Mouse (Mus musculus): ENCODE measurements around the gene Hoxd10. TPM values are rescaled to one million over a fixed set of nuclear protein-coding genes. Genes with fewer than 3 reads are reported as not detected.

The Hoxd10 gene
- polyA plus RNA-seq, 1 experiment from 2014 or later: not detected

DNA sequence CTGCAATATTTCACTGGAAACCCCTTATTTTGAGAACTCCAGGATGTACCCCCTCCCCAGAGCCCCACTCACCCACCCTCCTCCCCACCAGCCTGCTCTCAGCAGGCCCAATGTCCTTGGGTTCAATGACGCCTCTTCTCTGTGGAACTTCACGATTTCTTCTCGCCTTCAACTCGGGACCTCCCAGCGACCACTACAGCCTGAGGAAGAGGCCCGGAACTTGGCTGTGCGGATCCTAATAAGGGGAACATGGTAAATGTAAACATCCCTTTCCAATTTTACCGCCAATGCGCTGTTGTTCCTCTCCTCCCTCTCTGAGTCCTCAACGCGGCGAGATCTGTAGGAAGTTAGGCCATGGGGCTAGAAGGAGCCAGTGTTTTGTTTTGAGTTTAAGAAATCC lies 7.6 kb upstream of the Hoxd10 start:
- ATAC-seq (replicated peaks; ENCODE audit: low FRiP score) (no peak), DNase-seq (ENCODE audit: low spot score) (peak; percentile 51)
- Histone ChIP-seq H3K4me1 (replicated peaks; ENCODE audit: control insufficient read depth, insufficient read depth, low read length) (peaks cover 5% of the 10 kb centered on the region; the same call in 1 of the 2 replicates), H3K4me2 (ENCODE audit: low read depth, low read length, severe bottlenecking) (no peak overlapping the region), H3K36me3 (ENCODE audit: control insufficient read depth, insufficient read depth, low read length) (no peaks in the 10 kb centered on the region), H3K9me3 (ENCODE audit: control insufficient read depth, low read length) (no peaks in the 10 kb centered on the region), H3K9ac (ENCODE audit: low read length) (no peak overlapping the region), H3K27ac (ENCODE audit: low read depth, low read length) (no peak overlapping the region), H3K4me3 (ENCODE audit: low read depth, low read length) (no peak overlapping the region), H3K27me3 (ENCODE audit: control insufficient read depth, insufficient read depth, low read length) (peaks cover 96% of the 10 kb centered on the region)
- WGBS: 1% methylated on average over 12 of the region's 12 CpGs

DNA sequence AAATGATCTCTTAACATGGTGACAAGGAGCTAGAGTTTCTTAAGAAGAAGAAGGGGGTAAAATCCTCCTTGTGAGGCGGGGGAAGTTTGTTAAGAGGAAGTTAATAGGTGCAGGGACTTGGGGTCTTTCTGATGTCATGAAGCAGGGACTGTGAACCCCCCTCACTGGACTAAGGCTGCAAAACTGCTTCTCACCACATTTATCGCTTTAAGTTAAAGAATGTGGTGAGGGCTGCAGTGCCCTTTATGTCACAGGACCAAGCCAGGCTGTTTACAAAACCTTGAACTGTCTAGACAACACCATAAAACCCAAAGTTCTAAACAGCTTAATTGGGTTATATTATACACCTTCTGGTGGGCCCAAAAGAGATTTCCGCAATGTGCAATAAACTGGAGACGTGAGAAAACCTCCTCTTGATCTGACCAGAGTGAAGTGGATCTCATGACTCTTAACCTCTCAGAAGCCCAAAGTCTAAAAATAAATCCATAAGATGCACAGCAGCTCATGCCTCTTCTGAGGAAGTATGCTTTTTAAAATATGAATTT lies 6.6 kb upstream of the Hoxd10 start:
- 12% methylated on average over 4 of the region's 4 CpGs for WGBS
- ATAC-seq (replicated peaks; ENCODE audit: low FRiP score) (no peak), DNase-seq (ENCODE audit: low spot score) (peak; percentile 37)
- Histone ChIP-seq H3K4me3 (ENCODE audit: low read depth, low read length) (no peak overlapping the region), H3K27me3 (ENCODE audit: control insufficient read depth, insufficient read depth, low read length) (peaks cover 96% of the 10 kb centered on the region), H3K9me3 (ENCODE audit: control insufficient read depth, low read length) (no peaks in the 10 kb centered on the region), H3K4me2 (ENCODE audit: low read depth, low read length, severe bottlenecking) (no peak overlapping the region), H3K9ac (ENCODE audit: low read length) (no peak overlapping the region), H3K36me3 (ENCODE audit: control insufficient read depth, insufficient read depth, low read length) (no peaks in the 10 kb centered on the region), H3K4me1 (replicated peaks; ENCODE audit: control insufficient read depth, insufficient read depth, low read length) (peaks cover 5% of the 10 kb centered on the region; the same call in 1 of the 2 replicates), H3K27ac (ENCODE audit: low read depth, low read length) (no peak overlapping the region)

- ATAC-seq (replicated peaks; ENCODE audit: low FRiP score): no peak
- Histone ChIP-seq H3K4me1 (replicated peaks; ENCODE audit: control insufficient read depth, insufficient read depth, low read length) (peaks cover 5% of the 10 kb centered on the region; the same call in 1 of the 2 replicates), H3K36me3 (ENCODE audit: control insufficient read depth, insufficient read depth, low read length) (no peaks in the 10 kb centered on the region), H3K9me3 (ENCODE audit: control insufficient read depth, low read length) (no peaks in the 10 kb centered on the region), H3K4me3 (ENCODE audit: low read depth, low read length) (no peak overlapping the region), H3K27me3 (ENCODE audit: control insufficient read depth, insufficient read depth, low read length) (peaks cover 93% of the 10 kb centered on the region), H3K4me2 (ENCODE audit: low read depth, low read length, severe bottlenecking) (no peak overlapping the region), H3K27ac (ENCODE audit: low read depth, low read length) (no peak overlapping the region), H3K9ac (ENCODE audit: low read length) (no peak overlapping the region)
- WGBS: 4% methylated on average over 17 of the region's 17 CpGs
- peak; percentile 86 for DNase-seq (ENCODE audit: low spot score)
Observed at GRCm38 (mm10) chr2:74686301-74686987, 5.3 kb upstream of the Hoxd10 start.

- Histone ChIP-seq H3K9ac (ENCODE audit: low read length) (no peak overlapping the region), H3K4me1 (replicated peaks; ENCODE audit: control insufficient read depth, insufficient read depth, low read length) (peaks cover 3% of the 10 kb centered on the region; the same call in 1 of the 2 replicates), H3K4me3 (ENCODE audit: low read depth, low read length) (no peak overlapping the region), H3K4me2 (ENCODE audit: low read depth, low read length, severe bottlenecking) (no peak overlapping the region), H3K36me3 (ENCODE audit: control insufficient read depth, insufficient read depth, low read length) (no peaks in the 10 kb centered on the region), H3K27ac (ENCODE audit: low read depth, low read length) (no peak overlapping the region), H3K9me3 (ENCODE audit: control insufficient read depth, low read length) (no peaks in the 10 kb centered on the region), H3K27me3 (ENCODE audit: control insufficient read depth, insufficient read depth, low read length) (peaks cover 93% of the 10 kb centered on the region)
- DNase-seq (ENCODE audit: low spot score): peak; percentile 53
- ATAC-seq (replicated peaks; ENCODE audit: low FRiP score): no peak
- WGBS: 2% methylated on average over 27 of the region's 27 CpGs
Observed at GRCm38 (mm10) chr2:74686988-74687697, 4.6 kb upstream of the Hoxd10 start.

DNA sequence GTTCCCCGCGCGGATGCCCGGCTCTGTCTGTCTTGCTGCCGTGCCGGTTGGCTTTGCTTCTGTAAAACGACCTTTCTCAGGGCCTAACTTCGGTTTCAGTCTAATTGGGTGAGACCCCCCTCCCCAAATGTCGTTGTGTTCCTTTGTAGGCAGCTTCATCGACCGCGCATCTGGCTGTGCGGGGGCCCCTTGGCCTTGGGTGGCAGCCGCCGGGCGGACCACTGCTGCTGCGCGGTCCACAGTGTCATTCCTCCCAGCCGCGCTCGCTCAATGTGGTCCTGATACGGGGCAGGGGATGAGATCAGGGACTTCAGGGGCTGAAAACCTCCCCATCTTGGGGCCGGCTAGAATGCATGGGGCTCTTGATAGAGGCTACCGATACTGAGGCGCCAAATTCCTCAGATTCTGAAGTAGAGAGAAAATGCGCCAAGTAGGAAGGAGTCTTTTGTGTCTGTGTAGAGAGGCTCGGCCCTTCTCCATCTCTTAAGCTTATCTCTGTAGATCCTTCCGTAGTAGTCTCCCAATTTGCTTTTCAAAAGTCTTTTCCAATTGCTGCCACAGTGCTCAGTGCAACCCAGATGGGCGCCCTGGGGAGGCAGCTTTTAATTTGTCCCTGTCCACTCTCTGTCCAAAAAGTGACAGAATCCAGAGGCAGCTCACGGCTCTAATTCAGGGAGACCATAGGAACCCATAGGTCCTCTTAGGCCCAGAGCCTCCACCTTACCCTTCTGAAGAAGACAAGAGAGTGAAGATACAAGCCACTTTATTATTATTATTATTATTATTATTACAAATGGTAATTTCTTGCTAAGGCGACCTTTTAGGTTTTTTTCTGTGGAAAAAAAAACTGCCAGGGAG lies 3.8 kb upstream of the Hoxd10 start:
- under 1% methylated on average over 31 of the region's 31 CpGs for WGBS
- H3K4me2 ChIP-seq (ENCODE audit: low read depth, low read length, severe bottlenecking): no peak overlapping the region
- H3K36me3 ChIP-seq (ENCODE audit: control insufficient read depth, insufficient read depth, low read length): no peaks in the 10 kb centered on the region
- ATAC-seq (replicated peaks; ENCODE audit: low FRiP score) (no peak), DNase-seq (ENCODE audit: low spot score) (peak; percentile 63)
- H3K4me3 ChIP-seq (ENCODE audit: low read depth, low read length): no peak overlapping the region
- no peak overlapping the region for H3K27ac ChIP-seq (ENCODE audit: low read depth, low read length)
- peaks cover 1% of the 10 kb centered on the region; the same call in 1 of the 2 replicates for H3K4me1 ChIP-seq (replicated peaks; ENCODE audit: control insufficient read depth, insufficient read depth, low read length)
- H3K27me3 ChIP-seq (ENCODE audit: control insufficient read depth, insufficient read depth, low read length): peaks cover 93% of the 10 kb centered on the region
- no peaks in the 10 kb centered on the region for H3K9me3 ChIP-seq (ENCODE audit: control insufficient read depth, low read length)
- no peak overlapping the region for H3K9ac ChIP-seq (ENCODE audit: low read length)

DNA sequence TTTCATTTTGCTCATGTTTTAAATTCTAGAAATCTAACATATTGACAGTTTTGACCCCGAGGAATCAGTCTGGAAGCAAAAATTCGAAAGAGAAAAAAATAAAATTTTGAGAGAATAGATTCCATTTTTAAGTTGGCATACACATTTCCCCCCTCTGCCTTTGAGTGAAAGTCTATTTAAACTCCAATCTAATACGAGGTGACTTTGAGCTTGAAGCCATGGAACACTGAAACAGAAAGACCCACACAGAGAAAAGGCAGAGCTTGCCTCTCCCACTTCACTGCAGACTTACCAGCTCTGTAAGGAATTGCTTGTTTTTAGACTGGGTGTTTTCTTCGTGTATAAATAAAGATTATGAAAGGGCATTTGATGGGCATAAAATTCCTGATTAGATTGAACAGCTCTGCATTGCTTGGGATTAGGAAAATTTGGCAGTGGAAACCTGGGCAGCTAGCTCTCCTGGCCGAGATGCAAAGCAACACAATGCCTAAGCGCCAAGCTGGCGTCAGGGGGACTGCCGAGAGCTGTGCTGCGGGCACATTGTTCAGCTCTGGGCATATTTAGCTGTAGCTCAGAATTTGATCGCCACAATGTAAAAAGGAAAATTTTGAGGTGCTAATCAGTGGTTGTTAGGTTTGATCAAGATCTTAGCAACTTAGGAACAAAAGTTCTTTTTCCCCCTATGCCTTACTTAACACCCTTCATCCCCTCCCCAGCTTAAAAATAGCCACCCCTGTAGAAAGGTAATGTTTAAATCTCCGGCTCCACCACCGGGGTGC lies 2.7 kb upstream of the Hoxd10 start:
- no peak for ATAC-seq (replicated peaks; ENCODE audit: low FRiP score)
- no peaks in the 10 kb centered on the region for H3K4me1 ChIP-seq (replicated peaks; ENCODE audit: control insufficient read depth, insufficient read depth, low read length)
- H3K4me2 ChIP-seq (ENCODE audit: low read depth, low read length, severe bottlenecking): no peak overlapping the region
- H3K36me3 ChIP-seq (ENCODE audit: control insufficient read depth, insufficient read depth, low read length): no peaks in the 10 kb centered on the region
- H3K27ac ChIP-seq (ENCODE audit: low read depth, low read length): no peak overlapping the region
- peak; percentile 59 for DNase-seq (ENCODE audit: low spot score)
- H3K9ac ChIP-seq (ENCODE audit: low read length): no peak overlapping the region
- no peaks in the 10 kb centered on the region for H3K9me3 ChIP-seq (ENCODE audit: control insufficient read depth, low read length)
- H3K4me3 ChIP-seq (ENCODE audit: low read depth, low read length): no peak overlapping the region
- WGBS: 4% methylated on average over 12 of the region's 12 CpGs
- peaks cover 93% of the 10 kb centered on the region for H3K27me3 ChIP-seq (ENCODE audit: control insufficient read depth, insufficient read depth, low read length)

GRCm38 (mm10) chr2:74689574-74690337 lies 2.0 kb upstream of the Hoxd10 start:
- no peak for ATAC-seq (replicated peaks; ENCODE audit: low FRiP score)
- Histone ChIP-seq H3K4me1 (replicated peaks; ENCODE audit: control insufficient read depth, insufficient read depth, low read length) (no peaks in the 10 kb centered on the region), H3K4me2 (ENCODE audit: low read depth, low read length, severe bottlenecking) (no peak overlapping the region), H3K27ac (ENCODE audit: low read depth, low read length) (no peak overlapping the region), H3K27me3 (ENCODE audit: control insufficient read depth, insufficient read depth, low read length) (peaks cover 93% of the 10 kb centered on the region), H3K9me3 (ENCODE audit: control insufficient read depth, low read length) (no peaks in the 10 kb centered on the region), H3K4me3 (ENCODE audit: low read depth, low read length) (no peak overlapping the region), H3K36me3 (ENCODE audit: control insufficient read depth, insufficient read depth, low read length) (no peaks in the 10 kb centered on the region), H3K9ac (ENCODE audit: low read length) (no peak overlapping the region)
- WGBS: under 1% methylated on average over 24 of the region's 24 CpGs
- peak; percentile 59 for DNase-seq (ENCODE audit: low spot score)

Measured in forebrain, embryonic 11.5 days (tissue).